Mouse (Mus musculus) embryonic facial prominence, embryonic 13.5 days (tissue): ENCODE measurements around the gene Sema4d. TPM values are rescaled to one million over a fixed set of nuclear protein-coding genes. Genes with fewer than 3 reads are reported as not detected.

ENCODE experiments used
- ATAC-seq: fragments of 200-750 bp; cut with Nextera tagmentation; 2 replicates; pipeline ENCODE4 v1.8.0; 2017; ENCODE audit warnings: low read depth; ENCODE audit not compliant: insufficient number of reproducible peaks, insufficient read depth, low FRiP score, low TSS enrichment
- H3K27ac ChIP-seq: fragments of 300-500 bp; sonication (generic); 2 replicates; pipeline ENCODE4 v1.5.1; 2015; ENCODE audit warnings: moderate library complexity, mild to moderate bottlenecking, inconsistent platforms
- H3K27me3 ChIP-seq: fragments of 300-500 bp; sonication (generic); 2 replicates; pipeline ENCODE4 v1.6.1; 2015; ENCODE audit warnings: mild to moderate bottlenecking, inconsistent platforms
- H3K36me3 ChIP-seq: fragments of 300-500 bp; sonication (generic); 2 replicates; pipeline ENCODE4 v1.6.1; 2015; ENCODE audit warnings: mild to moderate bottlenecking, inconsistent platforms
- H3K4me1 ChIP-seq: fragments of 300-500 bp; sonication (generic); 2 replicates; pipeline ENCODE4 v1.6.1; 2015; ENCODE audit warnings: inconsistent platforms
- H3K4me2 ChIP-seq: fragments of 300-500 bp; sonication (generic); 2 replicates; pipeline ENCODE4 v1.6.1; 2015; ENCODE audit warnings: moderate library complexity, mild to moderate bottlenecking, inconsistent platforms
- H3K4me3 ChIP-seq: fragments of 300-500 bp; sonication (generic); 2 replicates; pipeline ENCODE4 v1.5.1; 2015; ENCODE audit warnings: mild to moderate bottlenecking, inconsistent platforms
- H3K9ac ChIP-seq: fragments of 300-500 bp; sonication (generic); 2 replicates; pipeline ENCODE4 v1.6.1; 2015; ENCODE audit warnings: mild to moderate bottlenecking, inconsistent platforms
- H3K9me3 ChIP-seq: fragments of 300-500 bp; sonication (generic); 2 replicates; pipeline ENCODE4 v1.6.1; 2016; ENCODE audit warnings: inconsistent platforms
- WGBS: fragments of 180-500 bp; shearing (Covaris S2); methylation state at CpG from one replicate; pipeline ENCODE4 v1.1.7; 2015; ENCODE audit warnings: mixed read lengths; 5-methylcytosine and 5-hydroxymethylcytosine counted together
- polyA plus RNA-seq: library from polyadenylated mRNA; unstranded; fragments of >200 nt; fragmentation: Nextera tagmentation; extraction: Ambion mirVana; gene quantifications from 2 replicates; pipeline ENCODE4 v1.2.1, GENCODE M21; 2015

The Sema4d gene
- polyA plus RNA-seq, 1 experiment from 2014 or later: 7.3 TPM

GRCm38 (mm10) chr13:51712022-51712421 lies 81.5 kb downstream of the Sema4d start:
- WGBS: 84% methylated on average over 8 of the region's 8 CpGs

DNA sequence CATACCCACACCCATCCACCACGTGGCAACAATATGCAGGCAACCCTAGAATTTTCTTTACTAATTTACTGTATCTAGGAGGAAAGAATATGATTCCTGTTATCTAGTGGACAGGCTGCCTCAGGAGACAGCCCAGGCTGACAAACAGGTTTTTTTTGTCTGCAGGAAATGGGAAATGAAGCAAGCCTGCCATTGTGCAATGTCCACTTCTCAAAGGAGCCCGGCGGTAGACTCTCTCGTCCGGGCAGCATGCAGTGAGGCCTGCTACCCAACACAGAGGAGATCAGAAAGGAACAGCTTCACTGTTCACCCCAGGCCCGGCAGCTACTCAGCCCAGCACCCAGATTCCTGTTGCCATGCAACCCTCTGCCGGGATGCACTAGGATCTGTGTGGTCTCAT lies 82.8 kb downstream of the Sema4d start:
- Histone ChIP-seq H3K4me1 (peaks cover 7% of the 10 kb centered on the region; the same call in 1 of the 2 replicates), H3K27ac (peak overlapping the region; percentile 48; the same call in 1 of the 2 replicates), H3K36me3 (peaks cover 42% of the 10 kb centered on the region), H3K9me3 (no peaks in the 10 kb centered on the region), H3K4me3 (no peak overlapping the region), H3K27me3 (no peaks in the 10 kb centered on the region), H3K9ac (no peak overlapping the region), H3K4me2 (no peak overlapping the region)
- ATAC-seq: no peak
- 69% methylated on average over 7 of the region's 7 CpGs for WGBS

More at GRCm38 (mm10) chr13:51712022-51712421, 81.5 kb downstream of the Sema4d start:
- ATAC-seq: no peak
- Histone ChIP-seq H3K4me2 (no peak overlapping the region), H3K4me1 (peaks cover 7% of the 10 kb centered on the region; the same call in 1 of the 2 replicates), H3K36me3 (peaks cover 42% of the 10 kb centered on the region), H3K27ac (no peak overlapping the region), H3K4me3 (no peak overlapping the region), H3K9ac (no peak overlapping the region), H3K27me3 (no peaks in the 10 kb centered on the region), H3K9me3 (no peaks in the 10 kb centered on the region)

- WGBS: 71% methylated on average over 22 of the region's 22 CpGs
- Histone ChIP-seq H3K27ac (no peak overlapping the region), H3K27me3 (no peaks in the 10 kb centered on the region), H3K9ac (no peak overlapping the region), H3K4me2 (no peak overlapping the region), H3K4me1 (peaks cover 5% of the 10 kb centered on the region; the same call in 1 of the 2 replicates), H3K36me3 (peaks cover 52% of the 10 kb centered on the region), H3K4me3 (no peak overlapping the region), H3K9me3 (no peaks in the 10 kb centered on the region)
- no peak for ATAC-seq
Observed at GRCm38 (mm10) chr13:51705882-51706854, 87.4 kb downstream of the Sema4d start.

DNA sequence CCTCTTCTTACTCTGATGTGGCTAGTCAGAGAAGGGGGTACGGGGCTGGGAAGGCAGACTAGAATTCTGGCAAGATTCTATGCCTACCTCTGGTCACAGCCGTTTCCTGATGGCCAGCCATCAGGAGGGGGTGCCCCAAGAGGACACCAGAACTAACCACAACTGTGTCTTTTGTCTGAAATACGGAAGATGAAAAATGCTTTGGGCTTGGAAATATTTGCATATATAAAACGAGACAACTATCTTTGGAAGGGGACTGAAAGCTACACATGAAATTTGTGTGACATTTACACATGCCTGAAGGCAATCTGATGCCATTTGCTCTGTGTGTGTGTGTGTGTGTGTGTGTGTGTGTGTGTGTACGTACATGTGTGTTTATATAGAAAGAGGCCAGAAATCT lies 89.7 kb downstream of the Sema4d start:
- WGBS: 71% methylated on average over 5 of the region's 5 CpGs
- Histone ChIP-seq H3K36me3 (peaks cover 43% of the 10 kb centered on the region), H3K27me3 (no peaks in the 10 kb centered on the region), H3K4me3 (no peak overlapping the region), H3K9ac (no peak overlapping the region), H3K9me3 (no peaks in the 10 kb centered on the region), H3K27ac (no peak overlapping the region), H3K4me2 (no peak overlapping the region), H3K4me1 (no peaks in the 10 kb centered on the region)
- ATAC-seq: no peak

GRCm38 (mm10) chr13:51698318-51698717 lies 95.2 kb downstream of the Sema4d start:
- 88% methylated on average over 3 of the region's 3 CpGs for WGBS
- ATAC-seq: no peak

DNA sequence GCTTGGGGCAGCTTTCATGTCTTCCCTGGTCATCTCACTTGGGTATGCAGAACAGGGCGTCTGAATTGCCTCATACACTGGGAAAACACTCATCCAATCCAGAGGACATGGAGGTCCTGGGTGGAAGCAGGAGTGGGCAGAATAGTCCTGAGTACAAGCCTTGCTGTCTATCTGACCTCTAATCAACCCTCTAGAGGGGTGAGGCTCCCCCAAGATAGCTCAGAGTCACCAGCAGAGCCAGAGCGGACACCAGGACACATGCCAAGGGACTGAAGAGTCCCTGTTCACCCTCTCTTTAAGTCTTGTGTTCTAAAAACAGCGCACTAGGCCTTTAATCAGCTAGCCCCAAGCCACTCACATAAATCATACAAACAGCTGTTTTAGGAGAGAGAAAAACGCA lies 95.7 kb downstream of the Sema4d start:
- no peak overlapping the region for H3K4me2 ChIP-seq
- H3K27ac ChIP-seq: no peak overlapping the region
- no peak overlapping the region for H3K4me3 ChIP-seq
- ATAC-seq: no peak
- H3K9me3 ChIP-seq: no peaks in the 10 kb centered on the region
- H3K9ac ChIP-seq: no peak overlapping the region
- H3K27me3 ChIP-seq: no peaks in the 10 kb centered on the region
- WGBS: 79% methylated on average over 4 of the region's 4 CpGs
- peaks cover 19% of the 10 kb centered on the region for H3K36me3 ChIP-seq
- no peaks in the 10 kb centered on the region for H3K4me1 ChIP-seq

More at GRCm38 (mm10) chr13:51698318-51698717, 95.2 kb downstream of the Sema4d start:
- H3K4me3 ChIP-seq: no peak overlapping the region
- H3K27ac ChIP-seq: no peak overlapping the region
- H3K27me3 ChIP-seq: no peaks in the 10 kb centered on the region
- H3K4me2 ChIP-seq: no peak overlapping the region
- H3K9me3 ChIP-seq: no peaks in the 10 kb centered on the region
- peaks cover 23% of the 10 kb centered on the region for H3K36me3 ChIP-seq
- no peaks in the 10 kb centered on the region for H3K4me1 ChIP-seq
- H3K9ac ChIP-seq: no peak overlapping the region

GRCm38 (mm10) chr13:51697455-51697854 lies 96.1 kb downstream of the Sema4d start:
- H3K9ac ChIP-seq: no peak overlapping the region
- WGBS: 81% methylated on average over 6 of the region's 6 CpGs
- ATAC-seq: 0 out of 2 replicates have a peak, but pooled peaks have one; percentile 43
- H3K27ac ChIP-seq: no peak overlapping the region
- no peaks in the 10 kb centered on the region for H3K9me3 ChIP-seq
- H3K4me1 ChIP-seq: no peaks in the 10 kb centered on the region
- no peak overlapping the region for H3K4me2 ChIP-seq
- no peaks in the 10 kb centered on the region for H3K27me3 ChIP-seq
- no peak overlapping the region for H3K4me3 ChIP-seq
- H3K36me3 ChIP-seq: peaks cover 15% of the 10 kb centered on the region

- H3K36me3 ChIP-seq: peaks cover 10% of the 10 kb centered on the region
- no peaks in the 10 kb centered on the region for H3K9me3 ChIP-seq
- no peak overlapping the region for H3K9ac ChIP-seq
- no peak for ATAC-seq
- no peaks in the 10 kb centered on the region for H3K4me1 ChIP-seq
- H3K4me3 ChIP-seq: no peak overlapping the region
- H3K4me2 ChIP-seq: no peak overlapping the region
- H3K27ac ChIP-seq: no peak overlapping the region
- no peaks in the 10 kb centered on the region for H3K27me3 ChIP-seq
Observed at GRCm38 (mm10) chr13:51696481-51696880, 97.1 kb downstream of the Sema4d start.

DNA sequence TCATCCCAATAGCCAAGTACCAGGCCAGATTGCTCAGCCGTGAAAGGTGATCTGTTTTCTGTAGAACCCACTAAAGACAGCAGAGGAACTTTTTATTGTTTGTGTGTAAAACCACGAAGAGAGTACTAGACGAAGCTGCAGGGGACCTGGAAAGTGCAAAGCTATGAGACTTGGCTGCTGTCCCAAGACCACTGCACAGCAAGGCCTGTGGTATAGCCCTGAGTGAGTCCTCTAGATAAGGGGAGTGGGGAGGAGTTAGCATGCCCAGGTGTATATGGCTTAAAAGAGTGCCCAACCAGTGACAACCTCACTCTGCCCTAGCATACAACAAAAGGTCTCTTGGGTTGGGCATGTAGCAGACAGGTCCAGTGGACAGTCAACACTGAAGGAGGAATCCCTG lies 104.9 kb downstream of the Sema4d start:
- H3K9me3 ChIP-seq: no peaks in the 10 kb centered on the region
- no peak overlapping the region for H3K27ac ChIP-seq
- no peaks in the 10 kb centered on the region for H3K27me3 ChIP-seq
- no peak overlapping the region for H3K9ac ChIP-seq
- ATAC-seq: no peak
- no peak overlapping the region for H3K4me2 ChIP-seq
- peaks cover 50% of the 10 kb centered on the region for H3K36me3 ChIP-seq
- no peaks in the 10 kb centered on the region for H3K4me1 ChIP-seq
- WGBS: 65% methylated on average over 3 of the region's 3 CpGs
- no peak overlapping the region for H3K4me3 ChIP-seq

DNA sequence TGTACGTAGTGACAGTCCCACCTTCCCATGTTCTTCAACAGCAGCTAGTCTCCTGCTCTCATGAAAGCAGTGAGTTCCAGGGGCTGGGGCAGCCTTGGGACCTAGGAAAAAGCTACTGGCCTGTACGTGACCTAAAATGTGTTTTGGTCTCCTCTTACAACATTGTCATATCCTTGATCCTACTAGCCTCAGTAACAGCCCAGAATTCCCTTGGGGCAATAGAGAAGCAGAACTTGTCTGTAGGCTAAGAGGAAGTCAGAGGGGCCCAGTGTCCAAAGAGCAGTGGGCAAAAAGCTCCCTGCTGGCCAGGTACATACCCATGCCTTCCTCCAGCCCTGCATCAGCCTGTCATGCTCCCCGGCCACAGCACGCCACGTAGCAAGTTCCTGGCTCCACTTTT lies 106.6 kb downstream of the Sema4d start:
- H3K9me3 ChIP-seq: no peaks in the 10 kb centered on the region
- H3K4me1 ChIP-seq: no peaks in the 10 kb centered on the region
- no peak overlapping the region for H3K27ac ChIP-seq
- no peak overlapping the region for H3K9ac ChIP-seq
- no peaks in the 10 kb centered on the region for H3K27me3 ChIP-seq
- ATAC-seq: no peak
- peaks cover 67% of the 10 kb centered on the region for H3K36me3 ChIP-seq
- no peak overlapping the region for H3K4me2 ChIP-seq
- WGBS: 97% methylated on average over 5 of the region's 5 CpGs
- H3K4me3 ChIP-seq: no peak overlapping the region

GRCm38 (mm10) chr13:51685290-51685966 lies 108.1 kb downstream of the Sema4d start:
- H3K27me3 ChIP-seq: no peaks in the 10 kb centered on the region
- H3K27ac ChIP-seq: no peak overlapping the region
- 75% methylated on average over 7 of the region's 7 CpGs for WGBS
- H3K4me2 ChIP-seq: no peak overlapping the region
- H3K36me3 ChIP-seq: peaks cover 82% of the 10 kb centered on the region
- H3K9ac ChIP-seq: no peak overlapping the region
- H3K4me3 ChIP-seq: no peak overlapping the region
- no peaks in the 10 kb centered on the region for H3K9me3 ChIP-seq
- no peak for ATAC-seq
- no peaks in the 10 kb centered on the region for H3K4me1 ChIP-seq
